Mouse (Mus musculus): ENCODE results near the gene Tmem184a. TPM values are rescaled to one million over a fixed set of nuclear protein-coding genes. Genes with fewer than 3 reads are reported as not detected.

Gene Tmem184a
- total RNA-seq (2017), result 0.67 TPM in 1 of 3 replicates, not detected in the others

GRCm38 (mm10) chr5:139819538-139820181, at the start of gene Tmem184a:
Gene Tmem184a (minus strand): TSS chr5:139819917.
- no peak for ATAC-seq (replicated peaks; ENCODE audit: insufficient number of reproducible peaks, low FRiP score, low TSS enrichment, poor library complexity, severe bottlenecking)

DNA sequence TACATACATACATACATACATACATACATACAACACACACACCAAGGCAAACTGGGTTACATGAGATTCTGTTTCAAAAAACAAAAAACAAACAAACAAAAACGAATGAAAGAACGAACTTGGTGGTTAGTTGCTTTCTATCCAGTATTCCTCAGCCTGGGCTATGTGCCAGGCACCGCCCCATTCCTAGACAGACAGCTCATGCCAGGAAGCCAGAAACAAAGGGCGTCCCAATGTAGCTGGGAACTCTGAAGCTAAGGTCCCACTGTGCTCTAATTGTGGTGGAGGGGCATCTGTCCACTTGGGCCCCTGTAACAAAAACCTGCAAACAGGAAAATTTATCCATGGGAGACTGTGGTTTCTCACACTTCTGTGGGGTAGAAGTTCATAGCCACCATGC, 43.0 kb upstream of the Tmem184a start:
- no peak for ATAC-seq (replicated peaks; ENCODE audit: insufficient number of reproducible peaks, low FRiP score, low TSS enrichment, poor library complexity, severe bottlenecking)

- no peak for ATAC-seq (replicated peaks; ENCODE audit: insufficient number of reproducible peaks, low FRiP score, low TSS enrichment, poor library complexity, severe bottlenecking)
Measured at GRCm38 (mm10) chr5:139860328-139861104, 40.8 kb upstream of the Tmem184a start.

DNA sequence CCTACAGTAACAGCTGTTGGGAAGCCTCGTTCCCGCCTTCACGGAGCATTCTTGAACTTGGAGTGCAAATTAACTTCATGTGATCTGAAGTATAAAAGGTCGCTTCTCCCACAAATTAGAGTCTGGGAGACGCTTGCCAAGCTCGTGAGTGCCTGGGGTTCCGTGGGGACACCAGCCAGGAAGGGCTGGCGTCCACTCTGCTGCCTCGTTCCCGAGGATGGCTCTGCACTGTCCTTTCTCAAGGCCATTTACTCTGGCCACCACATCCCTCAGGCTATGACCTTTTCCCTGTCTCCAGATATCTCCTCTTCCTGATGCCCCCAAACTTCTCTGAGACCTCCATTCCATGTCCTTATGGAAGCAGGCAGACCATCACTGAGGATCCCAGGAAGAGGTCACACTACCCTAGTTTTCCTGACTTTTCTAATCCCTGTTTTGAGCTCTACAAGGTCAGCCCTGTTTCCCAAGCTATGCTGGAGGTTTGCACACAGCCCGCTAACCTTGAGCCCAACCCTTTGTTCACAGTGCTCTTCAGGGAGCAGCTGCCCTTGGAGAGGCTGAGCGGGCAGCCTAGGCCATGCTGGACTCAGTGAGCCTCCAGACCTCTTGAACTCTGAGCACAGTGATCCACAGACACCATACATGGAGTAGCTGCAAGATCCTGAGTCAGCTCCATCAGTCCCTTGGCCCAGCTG, 30.1 kb upstream of the Tmem184a start:
- no peak for ATAC-seq (replicated peaks; ENCODE audit: insufficient number of reproducible peaks, low FRiP score, low TSS enrichment, poor library complexity, severe bottlenecking)

DNA sequence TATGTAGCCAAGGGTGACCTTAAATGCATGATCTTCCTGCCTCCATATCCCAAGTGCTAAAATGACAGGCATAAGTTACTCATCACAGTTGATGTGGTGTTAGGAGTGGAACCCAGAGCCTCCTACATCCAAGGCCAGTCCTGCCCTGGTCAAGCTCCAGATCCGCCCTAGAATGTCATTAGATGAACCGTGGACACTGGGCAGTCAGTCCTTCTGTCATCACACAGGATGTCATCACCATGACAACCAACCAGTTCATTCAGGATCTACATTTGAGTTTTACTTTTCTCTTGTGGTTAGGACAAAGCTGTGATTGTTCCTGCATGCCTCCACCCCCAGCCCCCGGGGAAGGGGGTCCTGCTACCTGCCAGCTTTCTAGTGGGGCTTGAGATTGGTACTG, 19.4 kb upstream of the Tmem184a start:
- ATAC-seq (replicated peaks; ENCODE audit: insufficient number of reproducible peaks, low FRiP score, low TSS enrichment, poor library complexity, severe bottlenecking), result no peak

- ATAC-seq (replicated peaks; ENCODE audit: insufficient number of reproducible peaks, low FRiP score, low TSS enrichment, poor library complexity, severe bottlenecking), result peak; percentile 54; the same call in 1 of the 2 replicates
Measured at GRCm38 (mm10) chr5:139838476-139838892, 18.8 kb upstream of the Tmem184a start.

DNA sequence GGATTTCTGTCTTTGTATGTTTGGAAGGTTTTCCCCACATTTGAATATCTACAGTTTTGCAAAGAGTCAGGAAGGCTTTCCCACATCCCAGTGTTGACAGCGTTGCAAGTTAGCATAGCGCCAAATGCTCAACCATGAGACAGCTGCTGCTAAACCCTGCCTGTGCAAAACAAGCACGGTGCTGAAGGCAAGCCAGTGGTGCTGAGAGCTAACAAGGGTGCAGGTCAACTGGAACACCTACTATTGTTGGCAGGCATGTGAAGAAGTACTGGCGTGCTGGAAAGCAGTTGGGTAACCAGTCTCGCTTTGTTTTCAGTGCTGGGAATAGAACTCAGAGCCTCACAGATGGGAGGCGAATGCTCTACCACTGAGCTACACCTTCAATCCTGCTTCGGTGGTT, 16.0 kb upstream of the Tmem184a start:
- no peak for ATAC-seq (replicated peaks; ENCODE audit: insufficient number of reproducible peaks, low FRiP score, low TSS enrichment, poor library complexity, severe bottlenecking)

- no peak for ATAC-seq (replicated peaks; ENCODE audit: insufficient number of reproducible peaks, low FRiP score, low TSS enrichment, poor library complexity, severe bottlenecking)
Measured at GRCm38 (mm10) chr5:139832125-139832524, 12.4 kb upstream of the Tmem184a start.

GRCm38 (mm10) chr5:139830734-139831133, 11.0 kb upstream of the Tmem184a start:
- ATAC-seq (replicated peaks; ENCODE audit: insufficient number of reproducible peaks, low FRiP score, low TSS enrichment, poor library complexity, severe bottlenecking), result peak; percentile 76

DNA sequence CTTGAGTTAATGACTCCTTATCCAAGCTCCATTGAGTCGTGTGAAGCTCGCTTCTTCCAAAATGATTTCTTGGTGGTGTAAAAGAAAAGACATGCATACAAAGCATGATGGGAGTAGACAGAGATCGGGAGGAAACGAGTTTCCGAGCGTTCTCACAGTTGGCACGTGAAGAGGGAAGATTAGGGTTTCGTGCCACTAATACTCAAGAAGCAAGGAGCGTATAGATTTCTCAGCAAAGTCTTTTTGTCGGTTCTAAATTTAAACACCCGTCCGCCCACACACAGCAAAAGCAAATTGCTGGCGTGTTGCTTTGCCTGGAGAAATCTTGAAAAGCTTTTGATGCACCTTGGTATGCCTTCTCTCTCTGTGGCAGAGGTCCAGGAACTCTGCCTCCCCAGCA, 9.7 kb upstream of the Tmem184a start:
- no peak for ATAC-seq (replicated peaks; ENCODE audit: insufficient number of reproducible peaks, low FRiP score, low TSS enrichment, poor library complexity, severe bottlenecking)

- no peak for ATAC-seq (replicated peaks; ENCODE audit: insufficient number of reproducible peaks, low FRiP score, low TSS enrichment, poor library complexity, severe bottlenecking)
Measured at GRCm38 (mm10) chr5:139827593-139827992, 7.9 kb upstream of the Tmem184a start.

DNA sequence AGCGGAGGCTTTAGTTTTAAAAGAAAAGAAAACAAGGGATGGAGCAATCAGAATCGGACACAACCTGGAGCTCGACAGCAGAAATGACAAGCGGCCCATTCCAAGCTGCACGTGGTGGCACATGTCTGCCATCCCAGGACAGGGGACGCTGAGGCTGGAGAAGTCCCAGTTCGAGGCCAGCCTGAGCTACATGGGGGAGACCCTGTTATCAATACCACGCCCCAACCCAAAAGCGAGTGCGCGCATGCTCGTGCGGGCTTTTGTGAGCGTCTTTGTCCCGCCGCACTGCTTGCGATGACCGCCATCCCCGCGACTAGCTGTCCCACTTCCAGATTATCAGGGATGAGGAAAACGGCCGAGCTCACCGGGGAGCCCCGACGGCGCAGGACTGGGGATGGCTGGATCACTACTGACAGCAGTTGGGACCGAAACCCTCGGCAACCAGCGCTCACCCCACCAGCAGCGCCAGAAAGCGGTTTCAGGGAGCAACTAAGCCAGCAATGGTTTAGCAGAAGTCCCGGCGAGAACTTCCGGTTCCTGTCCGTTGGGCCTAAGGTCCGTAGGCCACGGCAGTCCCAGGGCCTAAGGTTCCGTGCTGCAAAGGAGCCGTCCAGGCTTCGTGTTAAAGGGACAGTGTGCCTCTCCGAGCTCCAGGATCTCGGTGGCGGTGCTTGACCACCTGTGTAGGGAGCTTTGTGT, 6.8 kb upstream of the Tmem184a start, which contains the start of the genes Gm26938 and Psmg3:
Gene Gm26938, minus strand, starts transcription at position 51 of the 699 bp plus-strand sequence.
Gene Psmg3, minus strand, starts transcription at position 529 of the 699 bp plus-strand sequence.
- peak; percentile 91 for ATAC-seq (replicated peaks; ENCODE audit: insufficient number of reproducible peaks, low FRiP score, low TSS enrichment, poor library complexity, severe bottlenecking)

GRCm38 (mm10) chr5:139825947-139826346, 6.2 kb upstream of the Tmem184a start:
- no peak for ATAC-seq (replicated peaks; ENCODE audit: insufficient number of reproducible peaks, low FRiP score, low TSS enrichment, poor library complexity, severe bottlenecking)

DNA sequence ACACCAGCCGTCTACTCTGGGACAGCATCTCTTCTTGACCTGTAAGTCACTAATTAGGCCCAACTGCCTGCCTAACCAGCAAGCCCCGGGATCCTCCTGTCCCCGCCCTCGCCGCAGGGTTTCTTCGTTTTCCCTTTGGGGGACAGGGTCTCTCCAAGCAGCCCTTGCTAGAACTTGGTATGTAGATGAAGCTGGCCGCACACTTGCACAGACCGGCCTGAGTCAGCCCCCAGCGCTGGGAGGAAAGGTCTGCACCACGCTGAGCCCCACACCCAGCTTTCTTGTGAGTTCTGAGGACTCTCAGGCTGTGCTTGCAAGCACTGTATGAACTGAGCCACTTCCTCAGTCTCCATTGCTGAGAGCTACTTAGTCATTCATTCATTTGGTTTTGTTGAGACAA, 4.8 kb upstream of the Tmem184a start:
- ATAC-seq (replicated peaks; ENCODE audit: insufficient number of reproducible peaks, low FRiP score, low TSS enrichment, poor library complexity, severe bottlenecking), result no peak

DNA sequence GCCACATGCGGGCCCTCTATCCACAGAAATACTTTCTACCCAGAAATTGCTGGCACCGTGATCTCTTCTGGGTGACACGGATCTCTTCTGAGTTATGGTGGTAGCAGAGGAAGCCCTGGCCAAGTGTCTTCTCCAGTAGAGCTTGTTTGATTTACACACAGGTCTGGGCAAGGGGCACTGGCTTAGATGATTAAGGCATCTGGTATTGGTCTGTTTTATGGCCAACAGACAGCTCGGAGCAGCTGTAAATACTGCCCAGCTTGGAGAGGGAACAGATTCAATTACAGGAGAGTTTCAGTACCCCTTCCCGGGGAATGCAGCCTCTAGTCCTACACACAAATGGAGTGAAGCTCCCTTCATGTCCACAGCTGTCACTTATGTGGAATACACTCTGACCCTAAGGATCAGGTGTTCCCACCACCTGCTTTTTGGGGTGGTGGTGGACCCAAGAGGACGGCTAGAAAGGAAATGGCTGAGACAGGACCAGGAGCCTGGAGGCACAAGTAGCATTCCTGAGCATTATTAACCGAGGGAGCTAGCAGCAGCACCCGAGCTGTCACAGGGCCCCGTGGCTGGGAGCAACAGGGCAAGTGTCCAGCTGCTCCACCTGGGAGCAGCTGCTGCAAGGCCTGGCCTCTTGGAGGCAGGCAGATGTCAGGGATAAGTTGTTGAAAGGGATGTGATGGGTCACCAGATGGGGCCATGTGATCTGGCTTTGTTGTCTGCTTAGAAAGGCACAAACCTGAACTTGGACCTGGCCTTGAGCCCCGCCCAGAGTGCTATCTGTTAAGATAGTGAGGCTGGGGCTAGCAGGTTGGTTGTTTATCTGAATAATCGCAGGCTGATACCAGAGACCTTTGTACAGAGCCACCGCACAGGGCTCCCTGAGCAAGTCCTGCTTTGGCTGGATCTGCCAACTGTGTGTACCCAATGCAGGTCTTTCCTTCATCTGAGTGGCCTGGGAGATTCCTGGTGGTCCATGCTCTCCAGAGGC, 2.0 kb upstream of the Tmem184a start:
- no peak for ATAC-seq (replicated peaks; ENCODE audit: insufficient number of reproducible peaks, low FRiP score, low TSS enrichment, poor library complexity, severe bottlenecking)

DNA sequence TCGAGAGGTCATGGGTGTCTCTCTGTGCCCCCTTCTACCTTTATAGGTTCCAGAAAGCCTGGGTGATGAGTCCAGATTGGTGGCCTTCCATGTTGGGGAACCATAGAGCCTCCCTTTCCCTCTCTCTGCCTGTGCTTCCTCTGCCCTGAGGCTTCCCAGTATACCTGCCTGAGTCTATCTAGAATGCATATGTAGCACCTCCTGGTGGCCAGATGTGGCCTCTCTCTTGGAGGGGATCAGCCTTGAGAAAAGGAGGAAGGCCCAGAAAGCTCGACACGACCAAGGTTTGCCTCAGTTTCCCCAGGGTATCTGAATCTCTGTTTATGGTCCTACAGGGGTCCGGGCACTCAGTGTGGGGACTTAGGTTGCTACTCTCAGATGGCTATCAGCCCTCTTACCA, 916 bp downstream of the Tmem184a start:
- no peak for ATAC-seq (replicated peaks; ENCODE audit: insufficient number of reproducible peaks, low FRiP score, low TSS enrichment, poor library complexity, severe bottlenecking)

DNA sequence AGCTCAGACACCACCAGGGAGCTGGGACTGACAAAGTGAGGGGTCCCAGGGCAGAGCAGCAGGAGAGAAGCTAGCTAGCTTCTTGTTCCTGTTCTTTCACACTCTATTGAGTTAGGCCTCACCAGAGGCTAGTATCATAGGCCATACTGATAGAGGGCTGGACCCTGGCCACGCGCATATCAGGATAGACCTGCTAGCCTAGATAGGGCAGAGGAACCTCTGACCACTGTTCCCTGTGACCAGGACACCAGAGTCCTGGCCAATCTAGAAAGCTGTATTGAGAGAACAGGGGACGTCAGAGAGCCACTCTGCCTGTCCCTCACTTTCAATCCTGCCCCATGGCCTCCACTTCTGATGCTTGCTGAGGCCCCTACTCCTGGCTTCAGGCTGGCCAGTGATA, 1.7 kb downstream of the Tmem184a start:
- ATAC-seq (replicated peaks; ENCODE audit: insufficient number of reproducible peaks, low FRiP score, low TSS enrichment, poor library complexity, severe bottlenecking), result no peak

- ATAC-seq (replicated peaks; ENCODE audit: insufficient number of reproducible peaks, low FRiP score, low TSS enrichment, poor library complexity, severe bottlenecking), result no peak
Measured at GRCm38 (mm10) chr5:139817292-139817691, 2.4 kb downstream of the Tmem184a start.
